Mouse (Mus musculus) cerebellum, postnatal 4 days (tissue): ENCODE measurements around the gene Otoa.
A peak's percentile ranks its signal among the peaks of the same experiment; 100 is the strongest.

Experiments used
- DNase-seq, 2 experiments: peaks; one replicate each; pipeline ENCODE4 v3.0.0; 2022; ENCODE audit warnings: low spot score in 2 of 2, mixed read lengths in 1 of 2

The Otoa gene

DNA sequence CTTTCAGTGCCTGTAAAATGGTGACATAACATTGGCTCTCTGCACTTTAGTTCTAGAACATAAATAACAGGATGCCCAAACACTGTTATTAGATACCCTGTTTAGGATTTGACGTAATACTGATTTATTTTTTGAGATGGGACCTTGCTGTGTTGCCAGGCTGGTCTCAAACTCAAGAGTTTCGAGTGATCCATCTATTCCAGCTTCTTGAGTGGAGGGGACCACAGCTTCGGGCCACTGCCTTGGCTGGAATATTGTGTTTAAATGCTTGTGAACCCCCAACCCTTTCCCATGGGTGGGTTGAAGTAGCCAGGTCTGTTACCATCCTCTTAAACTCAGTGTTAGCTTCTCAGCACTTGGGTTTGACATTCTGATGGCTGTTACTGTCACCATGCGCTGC, at the start of gene Otoa:
Gene Otoa, plus strand, starts transcription at position 301 of the 400 bp plus-strand sequence.
- no peak for DNase-seq

DNA sequence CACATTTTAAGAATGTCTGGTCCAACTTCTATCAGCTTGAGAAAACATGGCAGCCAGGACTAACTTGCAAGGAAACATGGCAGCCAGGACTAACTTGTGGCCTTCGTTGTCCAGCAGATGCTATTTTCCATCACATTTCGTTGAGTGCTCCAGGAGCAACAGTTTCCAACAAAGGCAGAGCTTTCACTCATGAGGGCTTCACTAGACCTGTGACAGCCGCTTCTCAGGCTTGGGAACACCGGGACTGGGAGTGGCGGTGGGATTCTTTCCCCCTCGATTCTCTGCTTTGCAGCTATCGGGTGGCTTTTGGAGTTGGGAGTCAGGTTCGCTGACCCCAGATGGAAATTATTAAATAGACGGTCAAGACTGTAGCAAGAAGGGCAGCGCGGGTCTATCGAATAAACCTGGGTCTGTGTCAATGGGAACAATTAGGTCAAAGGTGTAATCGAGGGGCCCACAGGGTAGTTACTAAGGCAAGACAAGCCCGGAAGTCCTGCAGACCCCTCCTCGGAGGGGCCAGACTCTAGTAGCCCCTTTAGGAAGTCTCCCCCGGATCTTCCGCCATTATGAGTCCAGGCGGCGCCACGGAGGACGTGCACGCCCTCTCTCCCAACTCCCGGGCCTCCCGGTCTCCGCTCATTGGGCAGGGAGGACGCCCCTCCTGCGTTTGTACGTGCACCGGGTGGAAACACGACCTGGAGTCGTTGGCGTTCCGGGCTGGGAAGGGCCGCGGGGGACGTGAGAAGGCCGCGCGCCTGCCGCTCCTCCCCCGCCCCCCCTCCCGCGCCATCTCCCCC, 47.4 kb upstream of the Otoa start, which contains the start of gene Mettl9:
Gene Mettl9, plus strand, starts transcription at position 590 of the 797 bp plus-strand sequence.
- peak; percentile 93 to 97 for DNase-seq

DNA sequence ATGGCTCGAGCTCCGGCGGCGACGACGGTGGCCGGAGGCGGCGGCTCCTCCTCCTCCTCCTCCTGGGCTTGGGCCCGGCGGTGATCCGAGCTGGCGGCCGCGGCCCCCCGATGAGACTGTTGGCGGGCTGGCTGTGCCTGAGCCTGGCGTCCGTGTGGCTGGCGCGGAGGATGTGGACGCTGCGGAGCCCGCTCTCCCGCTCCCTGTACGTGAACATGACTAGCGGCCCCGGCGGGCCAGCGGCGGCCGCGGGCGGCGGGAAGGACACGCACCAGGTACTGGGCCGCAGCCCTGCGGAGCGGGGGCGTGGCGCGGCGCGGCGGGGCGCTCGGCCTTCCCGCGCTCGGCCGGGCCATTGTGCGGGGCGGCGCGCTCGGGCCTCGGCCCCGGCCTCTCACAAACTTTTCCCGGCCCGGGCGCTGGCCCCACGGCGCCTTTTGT, 46.7 kb upstream of the Otoa start:
- DNase-seq: no peak

DNA sequence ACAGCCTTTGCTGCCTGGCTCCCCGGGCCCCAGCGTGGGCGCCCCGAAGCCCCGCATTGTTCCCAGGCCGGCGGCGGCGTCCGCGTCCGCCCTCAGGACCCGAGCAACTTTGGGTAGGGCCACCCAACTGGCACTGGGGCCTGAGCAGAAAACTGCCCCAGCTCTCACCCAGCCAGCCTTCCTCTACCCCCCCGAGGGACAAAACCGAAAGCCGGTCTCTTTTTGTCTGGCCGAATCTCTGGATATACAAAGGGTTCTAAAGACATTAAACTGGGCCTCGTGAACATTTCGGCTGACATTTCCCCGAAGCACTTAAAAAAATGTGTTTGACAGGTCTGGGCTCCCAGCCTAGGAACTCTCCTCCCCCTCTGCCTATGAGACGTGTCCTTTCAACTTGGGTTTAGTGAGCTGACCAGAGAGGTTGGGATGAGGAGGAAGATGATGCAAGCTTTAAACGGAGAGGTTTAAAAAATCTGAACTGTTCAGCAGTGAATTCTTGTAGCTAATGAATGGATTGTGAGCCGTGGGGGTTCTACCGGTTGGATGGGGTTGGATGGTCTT, 46.2 kb upstream of the Otoa start:
- DNase-seq: no peak

DNA sequence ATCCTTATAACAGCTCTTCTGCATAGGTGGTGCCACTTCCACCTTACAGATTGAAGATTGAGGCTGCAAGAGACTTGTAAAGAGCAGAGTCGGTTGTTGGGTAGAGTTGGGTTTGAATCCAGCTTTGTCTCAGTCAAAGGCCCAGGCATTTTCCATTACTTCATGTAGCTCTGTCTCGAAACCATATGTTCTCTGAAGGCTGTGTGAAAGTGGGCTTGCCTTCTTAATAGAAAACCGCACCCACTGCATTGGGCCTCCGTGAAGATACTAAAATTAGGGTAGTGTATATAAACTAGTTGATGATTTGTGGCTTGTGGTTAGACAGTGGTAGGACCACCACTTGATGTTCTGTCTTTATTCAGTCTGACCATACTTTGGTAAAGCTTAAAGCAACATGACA, 40.9 kb upstream of the Otoa start:
- DNase-seq: no peak

DNA sequence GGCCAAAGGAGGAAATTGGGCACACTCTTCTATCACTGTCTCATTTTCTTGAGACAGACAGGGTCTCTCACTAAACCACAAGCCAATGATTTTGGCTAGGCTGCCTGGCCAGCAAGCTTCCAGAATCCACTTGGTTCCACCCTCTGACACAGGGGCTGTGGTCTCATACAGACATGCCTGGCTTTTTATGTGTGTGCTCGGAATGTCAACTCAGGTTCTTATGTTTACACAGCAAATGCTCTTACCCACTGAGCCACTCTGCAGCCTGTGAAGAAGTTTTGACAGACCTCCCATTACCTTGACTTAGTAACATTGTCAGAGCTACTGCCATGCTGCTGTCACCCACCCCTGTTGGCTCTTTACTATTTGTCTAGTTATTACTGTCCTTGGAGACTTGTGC, 39.5 kb upstream of the Otoa start:
- DNase-seq: no peak

DNA sequence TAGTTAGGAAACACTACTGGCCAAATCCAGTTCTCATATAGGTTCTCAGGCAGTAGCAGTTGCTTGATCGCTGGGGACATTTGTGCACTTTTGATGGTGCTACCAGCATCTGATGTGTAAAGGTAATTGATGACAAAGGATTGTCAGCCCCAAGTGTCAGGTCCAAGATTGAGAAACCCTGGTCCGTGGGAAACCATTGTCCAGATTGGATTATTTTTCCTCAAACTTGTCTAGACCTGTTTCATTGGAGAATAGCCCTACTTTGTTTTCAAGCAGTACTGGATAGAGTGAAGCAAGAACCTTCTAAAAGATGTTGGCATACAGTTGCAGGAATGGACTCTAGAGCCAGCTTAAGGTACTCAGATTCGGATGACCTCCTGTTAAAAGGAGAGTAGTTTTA, 38.4 kb upstream of the Otoa start:
- DNase-seq: no peak

DNA sequence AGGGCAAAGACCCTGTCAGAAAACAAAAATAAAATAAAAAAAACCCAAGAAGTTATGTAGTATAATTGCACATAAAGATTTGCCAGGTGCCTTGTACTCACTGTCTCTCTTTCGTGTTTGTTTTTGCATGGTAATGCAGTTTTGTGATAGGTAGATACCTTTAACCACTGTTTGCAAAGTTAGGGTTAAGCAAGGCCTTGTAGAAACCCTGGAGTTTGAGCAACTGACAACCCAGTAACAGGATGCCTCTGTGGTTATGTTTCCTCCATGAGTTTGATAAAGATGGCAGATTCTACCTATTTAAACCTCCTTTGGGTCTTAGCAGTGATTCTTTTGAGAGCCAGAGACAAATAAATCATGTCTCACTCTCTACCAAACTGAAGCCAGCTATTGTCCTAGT, 37.9 kb upstream of the Otoa start:
- no peak for DNase-seq

DNA sequence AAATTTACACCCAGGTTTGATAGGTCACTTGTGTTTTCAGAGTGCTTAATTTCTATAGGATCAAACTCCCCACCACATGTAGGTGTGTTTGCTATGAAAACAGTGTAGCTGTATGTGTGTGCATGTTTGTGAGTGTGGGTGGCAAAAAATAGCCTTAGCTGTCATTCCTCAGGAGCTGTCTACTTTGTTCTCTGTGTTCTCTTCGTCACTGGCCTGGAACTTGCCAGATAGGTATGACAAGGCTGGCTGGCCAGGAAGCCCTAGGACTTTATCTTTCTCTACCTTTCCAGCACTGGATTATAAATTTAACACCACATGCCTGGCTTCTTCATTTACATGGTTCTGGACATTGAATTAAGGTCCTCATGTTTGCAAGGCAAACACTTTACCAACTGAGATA, 37.2 kb upstream of the Otoa start:
- DNase-seq: no peak

DNA sequence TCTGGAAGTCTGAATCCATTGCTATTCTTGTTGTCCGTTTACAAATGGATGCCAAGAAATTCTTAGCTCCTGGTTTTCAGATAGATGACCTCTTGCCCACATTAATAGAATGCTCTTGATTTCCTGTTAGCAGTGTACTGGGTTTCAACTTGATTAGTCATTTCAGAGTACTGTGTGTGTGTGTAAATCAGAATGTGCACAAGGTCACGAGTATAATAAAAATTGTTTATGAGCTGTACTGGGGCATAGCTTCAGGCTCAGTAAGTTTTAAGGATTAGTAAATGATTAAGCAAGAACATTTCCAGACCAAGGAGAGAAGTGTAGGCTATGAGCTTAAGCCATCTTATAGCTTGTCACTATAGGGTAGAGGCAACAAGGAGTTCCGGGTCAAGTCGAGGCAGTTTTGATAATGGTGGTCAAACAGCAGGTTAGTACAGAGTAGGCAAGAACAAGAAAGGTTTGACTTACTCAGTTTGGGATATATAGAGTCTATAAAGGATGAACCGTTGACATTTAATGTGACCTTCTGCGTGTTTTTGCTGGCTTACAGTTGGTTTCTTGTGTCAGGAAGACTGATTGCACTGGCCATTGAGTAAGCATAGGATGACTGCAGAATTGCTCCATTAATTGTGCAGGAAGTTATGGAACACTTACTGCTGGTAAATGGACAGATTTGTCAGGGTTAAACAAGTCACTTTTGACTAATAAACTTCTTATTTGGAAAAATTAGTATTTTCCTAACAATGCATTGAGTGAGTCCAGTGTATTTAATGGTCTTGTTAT, 35.6 kb upstream of the Otoa start:
- no peak for DNase-seq

DNA sequence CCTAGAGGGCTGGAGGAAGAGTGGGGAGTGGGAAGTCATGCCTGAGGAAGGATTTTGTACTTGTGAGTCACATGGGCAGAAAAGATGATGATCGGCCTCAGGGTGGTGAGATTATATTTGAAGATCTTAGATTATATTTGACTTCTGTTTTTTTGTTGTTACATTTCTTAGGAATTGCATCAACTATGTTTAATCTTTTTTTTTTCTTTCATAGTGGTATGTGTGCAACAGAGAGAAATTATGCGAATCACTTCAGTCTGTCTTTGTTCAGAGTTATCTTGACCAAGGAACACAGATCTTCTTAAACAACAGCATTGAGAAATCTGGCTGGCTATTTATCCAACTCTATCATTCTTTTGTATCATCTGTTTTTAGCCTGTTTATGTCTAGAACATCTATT, 33.8 kb upstream of the Otoa start:
- no peak for DNase-seq

DNA sequence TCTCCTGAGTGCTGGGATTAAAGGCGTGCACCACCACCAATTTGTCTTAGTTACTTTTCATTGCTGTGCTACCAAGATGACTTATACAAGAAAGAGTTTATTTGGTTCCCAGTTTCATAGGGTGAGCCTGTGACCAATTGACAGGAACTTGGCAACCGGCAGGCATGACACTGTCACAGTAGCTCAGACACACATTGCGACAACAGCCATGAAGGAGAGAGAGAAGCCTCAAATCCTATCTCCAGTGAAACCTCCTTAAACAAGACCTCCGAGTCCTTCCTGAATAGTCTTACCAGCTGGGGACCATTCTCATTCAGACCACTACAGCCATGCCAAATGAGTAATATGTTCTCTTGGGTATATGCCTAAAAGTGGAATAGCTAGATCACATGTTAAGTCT, 28.4 kb upstream of the Otoa start:
- no peak for DNase-seq

DNA sequence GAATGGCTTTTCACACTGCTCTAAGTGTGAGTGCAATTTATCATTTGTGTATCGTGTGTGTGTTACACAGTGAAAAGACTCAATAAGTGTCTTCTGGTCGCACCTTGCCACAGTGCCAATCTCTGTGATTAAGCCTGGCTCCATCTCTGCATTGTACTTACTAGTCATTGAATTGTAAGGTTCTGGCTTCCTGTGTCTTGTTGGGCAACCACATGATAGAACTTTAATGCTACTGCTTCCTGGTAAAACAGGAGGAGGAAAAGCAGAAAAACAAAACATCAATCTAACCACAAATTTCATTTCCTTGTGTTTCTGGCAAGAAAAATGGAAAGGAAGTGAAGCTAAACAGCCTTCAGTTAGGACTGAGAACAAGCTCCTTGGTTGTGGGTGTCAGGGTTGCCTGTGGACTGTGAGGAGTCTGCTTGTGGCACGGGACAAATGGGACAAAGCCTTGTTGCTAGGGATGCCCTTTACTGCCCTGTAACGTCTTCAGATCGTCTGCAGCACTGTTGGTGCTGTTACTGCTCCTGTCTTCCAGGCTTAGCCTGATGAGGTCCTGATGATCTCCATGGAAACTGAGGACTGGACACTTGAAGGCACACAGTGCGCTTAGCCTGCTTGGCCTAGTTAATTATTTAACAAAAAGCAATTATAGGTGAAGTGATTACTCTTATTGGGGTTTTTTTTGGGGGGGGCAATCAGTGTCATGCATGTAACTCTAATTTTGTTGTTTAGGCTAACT, 21.8 kb upstream of the Otoa start:
- DNase-seq: no peak

DNA sequence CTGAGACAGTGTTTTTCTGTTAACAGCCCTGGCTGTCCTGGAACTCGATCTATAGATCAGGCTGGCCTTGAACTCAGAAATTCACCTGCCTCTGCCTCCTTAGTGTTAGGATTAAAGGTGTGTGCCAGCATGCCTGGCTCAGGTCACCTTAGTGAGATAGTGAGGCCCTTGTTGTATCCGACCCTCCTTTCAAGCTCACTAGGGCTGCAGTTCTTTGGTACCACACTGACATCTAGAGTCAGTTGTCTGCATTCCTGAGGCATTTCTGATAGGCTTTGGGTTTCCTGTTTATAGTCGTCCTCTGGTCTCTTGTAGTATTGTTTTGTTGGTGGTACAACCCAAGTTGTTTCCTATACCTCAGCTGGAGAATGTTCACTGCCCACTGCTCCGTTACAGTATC, 17.1 kb upstream of the Otoa start:
- DNase-seq: no peak

DNA sequence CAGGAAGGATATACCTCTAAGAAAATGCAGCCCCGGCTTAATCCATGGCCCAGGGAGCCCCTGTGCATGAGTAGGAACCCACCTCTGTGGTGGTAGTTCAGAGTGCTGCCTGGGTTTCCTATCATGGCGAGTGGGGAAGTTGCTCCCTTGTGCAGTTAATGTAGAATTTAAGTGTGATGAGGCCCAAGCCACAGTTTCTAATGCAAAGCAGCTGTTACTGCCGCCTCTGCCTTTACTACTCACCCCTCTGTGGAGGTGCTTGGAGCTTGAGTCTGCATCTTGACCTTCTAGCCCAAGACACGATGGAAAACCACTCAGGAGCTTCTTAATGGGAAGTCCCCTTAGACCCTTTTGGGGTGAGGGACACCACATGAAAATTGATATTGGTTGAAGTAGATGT, 10.2 kb upstream of the Otoa start:
- DNase-seq: no peak

DNA sequence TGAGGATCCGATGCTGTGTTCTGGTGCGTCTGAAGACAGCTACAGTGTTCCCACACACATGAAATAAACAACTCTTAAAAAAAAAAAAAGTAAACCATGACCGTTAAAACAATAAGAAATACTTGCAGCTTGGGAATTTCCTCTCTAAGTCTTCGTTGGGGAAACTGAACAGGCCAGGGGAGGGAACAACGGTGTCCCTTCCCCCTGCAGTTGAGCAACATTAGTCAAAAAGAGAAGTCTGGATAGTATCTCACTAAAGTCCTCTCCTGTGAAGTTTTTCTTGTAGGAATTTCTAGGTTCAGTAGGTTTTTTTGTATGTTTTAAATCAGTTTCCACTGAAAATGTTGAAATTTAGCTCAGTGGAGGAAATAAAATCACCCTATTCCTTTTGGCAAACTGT, 8.9 kb upstream of the Otoa start:
- no peak for DNase-seq

DNA sequence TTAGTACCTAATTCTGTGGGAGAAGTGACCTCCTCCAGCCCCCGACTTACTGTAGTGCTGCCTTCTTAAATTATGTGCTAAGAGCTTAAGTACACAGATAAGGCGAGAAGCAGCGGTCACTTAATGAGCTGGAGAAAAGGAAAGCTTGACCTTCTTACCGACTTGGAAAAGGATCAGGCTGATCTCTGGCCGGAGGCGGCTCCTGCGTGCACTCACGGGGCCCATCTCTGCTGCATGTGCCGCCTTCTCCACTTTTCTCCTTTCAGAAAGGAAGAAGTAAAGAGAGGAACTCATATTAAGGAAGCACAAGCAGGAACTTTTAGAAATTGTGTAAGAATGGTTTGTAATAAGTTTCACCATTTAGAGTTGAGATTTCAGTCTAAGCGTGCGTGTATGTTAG, 7.2 kb upstream of the Otoa start, which contains the start of gene Igsf6:
Gene Igsf6, minus strand, starts transcription at position 292 of the 400 bp plus-strand sequence.
- no peak for DNase-seq

DNA sequence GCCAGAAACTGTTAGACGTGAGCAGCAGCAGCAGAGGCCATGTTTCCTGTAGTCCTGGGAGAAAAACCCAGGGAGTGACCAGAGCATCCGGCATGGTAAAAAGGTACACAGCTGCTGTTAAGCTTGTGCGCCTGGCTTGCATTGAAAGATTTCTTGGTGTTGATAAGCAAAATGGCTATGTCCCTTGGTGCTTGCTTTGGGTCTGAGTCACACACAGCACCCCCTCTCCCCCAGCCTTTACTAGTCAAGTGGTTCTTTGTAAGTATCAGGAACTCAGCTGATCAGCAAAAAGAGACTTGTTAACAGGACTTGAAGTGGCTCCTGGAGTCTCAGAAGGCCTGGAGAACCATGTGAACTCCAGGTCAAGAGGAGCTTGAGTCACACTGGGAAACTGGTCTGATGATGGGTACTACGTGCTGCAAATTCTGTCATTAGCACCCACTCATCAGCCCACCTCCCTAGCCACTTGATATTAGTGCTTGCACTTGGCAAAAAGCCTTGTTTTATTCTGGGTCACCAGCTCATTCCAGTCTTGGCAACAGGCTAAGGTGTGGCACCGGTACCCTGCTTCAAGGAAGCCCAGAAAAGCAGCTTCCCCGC, 6.5 kb upstream of the Otoa start:
- DNase-seq: no peak

DNA sequence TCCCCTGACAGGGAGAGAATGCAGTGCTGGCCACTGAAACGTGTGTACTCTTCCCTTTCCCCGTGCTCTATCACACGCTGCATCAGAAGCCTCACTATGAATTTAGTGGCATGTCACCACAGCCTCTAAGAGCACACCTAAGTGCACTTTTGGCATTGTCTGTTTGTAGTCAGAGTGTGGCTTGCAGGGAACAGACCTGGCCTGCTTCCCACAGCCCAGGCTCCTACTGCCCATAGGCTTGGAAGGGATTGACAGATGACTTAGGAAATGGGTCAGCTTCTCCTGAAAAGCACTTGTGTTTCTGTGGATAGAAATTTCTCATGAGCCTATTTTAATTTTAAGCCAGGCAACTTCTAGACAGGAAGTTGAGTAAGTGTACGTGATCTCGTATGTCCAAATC, 6.0 kb upstream of the Otoa start:
- DNase-seq: no peak

DNA sequence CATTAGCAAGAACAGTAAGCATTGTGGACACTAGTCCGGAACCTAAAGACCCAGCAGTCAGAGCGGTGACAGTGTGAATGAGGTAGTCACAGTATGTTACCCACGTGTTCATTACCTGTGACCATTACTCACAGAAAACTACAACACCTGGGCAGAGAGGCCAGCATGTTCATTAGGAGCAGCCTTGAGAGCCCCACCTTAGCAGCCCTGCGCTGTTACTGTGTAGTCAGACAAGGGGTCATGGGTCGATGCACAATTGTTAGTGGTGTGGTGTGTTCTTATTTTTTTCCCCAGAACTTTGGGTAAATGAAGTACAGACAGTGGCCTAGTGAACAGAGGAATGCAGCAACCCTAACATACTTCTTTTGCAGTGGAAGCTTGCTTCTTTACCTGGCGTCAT, 4.1 kb upstream of the Otoa start:
- DNase-seq: no peak

DNA sequence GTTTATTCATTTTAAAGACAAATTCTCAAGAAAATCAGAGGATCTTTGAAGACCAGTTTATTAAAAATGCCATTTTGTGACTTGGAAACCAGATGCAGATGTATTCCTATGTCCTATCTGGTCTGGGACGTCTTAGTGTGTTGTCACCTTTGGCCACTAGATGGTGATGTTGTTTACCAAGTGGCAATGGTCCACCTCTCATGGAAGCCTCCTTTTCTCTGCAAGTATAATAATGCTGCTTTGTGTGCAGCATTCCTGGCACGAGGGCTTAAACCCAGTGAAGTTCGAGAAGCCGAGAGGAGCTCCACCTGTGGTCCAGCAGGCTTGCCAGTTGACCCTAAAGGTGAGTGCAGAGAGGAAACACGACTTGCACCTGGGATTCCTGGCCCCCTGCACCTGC, 3.6 kb upstream of the Otoa start:
- DNase-seq: peak; percentile 46 to 70

DNA sequence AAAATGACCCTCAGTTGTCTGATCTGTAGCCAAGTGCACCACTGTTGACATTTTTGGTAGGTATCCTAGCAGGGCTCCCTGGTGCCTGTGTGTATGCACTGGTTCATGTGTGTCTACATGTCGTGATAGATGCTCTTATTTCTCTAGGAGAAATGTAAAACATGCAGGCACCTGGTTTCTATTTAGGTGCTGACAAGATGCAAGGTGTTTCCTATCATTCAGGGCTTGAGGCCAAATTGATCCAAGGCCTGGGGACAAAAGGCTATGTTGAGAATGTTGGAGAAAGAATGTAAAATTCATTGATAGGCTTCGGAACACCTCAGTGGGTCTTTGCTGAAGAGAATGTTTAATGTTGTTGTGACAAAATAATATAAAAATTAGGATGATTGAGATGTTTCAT, 366 bp downstream of the Otoa start:
- no peak for DNase-seq
